In the genomic region with DNA sequence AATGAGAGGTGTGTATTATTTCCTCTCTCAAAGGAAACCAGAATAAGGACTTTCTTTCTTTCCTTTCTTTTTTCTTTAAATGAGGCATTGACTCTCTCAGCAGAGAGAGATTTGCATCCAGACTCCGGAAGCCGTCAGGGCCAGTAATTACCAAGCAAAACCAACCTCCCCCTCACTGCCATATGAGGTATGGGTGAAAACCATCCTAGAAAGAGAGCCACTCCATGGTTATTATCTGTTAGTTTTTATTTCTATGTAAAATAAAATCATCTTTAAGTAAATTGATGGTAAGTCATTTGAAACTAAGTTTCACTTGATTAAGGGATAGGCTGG, we compare ENCODE assay signal across 26 mouse cellular contexts. TPM values are rescaled to one million over a fixed set of nuclear protein-coding genes. Genes with fewer than 3 reads are reported as not detected.
DNase-seq lines count a peak whose midpoint lies in the region; ATAC-seq and TF ChIP-seq lines count a peak whose summit lies in the region.
"Had no signal": no experiment of that assay in that cellular context is flagged by ENCODE, and none has a peak within 500 bp of the region (broad histone marks: within the 10 kb centered on the region; RNA-seq: fewer than 3 reads in every experiment).

No protein-coding gene starts in this region.

- no peak for ATAC-seq in liver, embryonic 12.5 days
- ATAC-seq in liver, embryonic 11.5 days (replicated peaks; ENCODE audit: low FRiP score): no peak
- ATAC-seq in CD4-positive, CD25-positive, alpha-beta regulatory T cell, adult 4 months: peak; percentile 10
- ATAC-seq in activated CD4-positive, CD25-positive, alpha-beta regulatory T cell, adult 4 months: peak; percentile 6
- ATAC-seq in intestine, postnatal 0 days: no peak
- ATAC-seq: forebrain, embryonic 15.5 days; intestine, embryonic 15.5 days had no signal

- peaks cover 36% of the 10 kb centered on the region for H3K36me3 ChIP-seq in liver, embryonic 12.5 days
- no peaks in the 10 kb centered on the region for H3K36me3 ChIP-seq in liver, embryonic 11.5 days (ENCODE audit: control insufficient read depth, insufficient read depth, low read length)
- no peaks in the 10 kb centered on the region for H3K36me3 ChIP-seq in intestine, postnatal 0 days (ENCODE audit: control insufficient read depth, insufficient read depth)
- H3K36me3 ChIP-seq: embryonic facial prominence, embryonic 10.5 days; embryonic facial prominence, embryonic 13.5 days; forebrain, embryonic 12.5 days; forebrain, embryonic 15.5 days; hindbrain, embryonic 12.5 days; hindbrain, embryonic 15.5 days; intestine, embryonic 15.5 days had no signal

- H3K4me1 ChIP-seq in liver, embryonic 12.5 days: peaks cover 98% of the 10 kb centered on the region
- H3K4me1 ChIP-seq in liver, embryonic 11.5 days (replicated peaks; ENCODE audit: control insufficient read depth, insufficient read depth, low read length): peaks cover 63% of the 10 kb centered on the region
- H3K4me1 ChIP-seq in intestine, postnatal 0 days (replicated peaks; ENCODE audit: control insufficient read depth, insufficient read depth, low read length): no peaks in the 10 kb centered on the region
- H3K4me1 ChIP-seq: forebrain, embryonic 12.5 days; forebrain, embryonic 15.5 days; hindbrain, embryonic 12.5 days; hindbrain, embryonic 15.5 days; intestine, embryonic 15.5 days had no signal

- no peak overlapping the region for H3K9ac ChIP-seq in liver, embryonic 12.5 days
- no peak overlapping the region for H3K9ac ChIP-seq in liver, embryonic 11.5 days (ENCODE audit: low read depth, low read length)
- H3K9ac ChIP-seq in intestine, postnatal 0 days (ENCODE audit: low read depth, low read length): no peak overlapping the region
- H3K9ac ChIP-seq: embryonic facial prominence, embryonic 13.5 days; forebrain, embryonic 12.5 days; forebrain, embryonic 15.5 days; hindbrain, embryonic 12.5 days; hindbrain, embryonic 15.5 days; intestine, embryonic 15.5 days had no signal

- intact Hi-C loops in gastrocnemius, adult 2 months (cut with DNase I): no loop called here

- H3K9me3 ChIP-seq in liver, embryonic 12.5 days (replicated peaks): no peaks in the 10 kb centered on the region
- no peaks in the 10 kb centered on the region for H3K9me3 ChIP-seq in liver, embryonic 11.5 days (ENCODE audit: control insufficient read depth, low read length)
- no peaks in the 10 kb centered on the region for H3K9me3 ChIP-seq in intestine, postnatal 0 days (ENCODE audit: control insufficient read depth)
- H3K9me3 ChIP-seq: embryonic facial prominence, embryonic 10.5 days; embryonic facial prominence, embryonic 13.5 days; forebrain, embryonic 12.5 days; forebrain, embryonic 15.5 days; G1E; hindbrain, embryonic 12.5 days; hindbrain, embryonic 15.5 days; intestine, embryonic 15.5 days had no signal

- no peaks in the 10 kb centered on the region for H3K27me3 ChIP-seq in liver, embryonic 12.5 days (replicated peaks)
- no peaks in the 10 kb centered on the region for H3K27me3 ChIP-seq in liver, embryonic 11.5 days (replicated peaks; ENCODE audit: control insufficient read depth, insufficient read depth, low read length)
- no peaks in the 10 kb centered on the region for H3K27me3 ChIP-seq in intestine, postnatal 0 days (replicated peaks; ENCODE audit: control insufficient read depth, insufficient read depth, low read length)
- H3K27me3 ChIP-seq: embryonic facial prominence, embryonic 13.5 days; forebrain, embryonic 15.5 days; hindbrain, embryonic 12.5 days; hindbrain, embryonic 15.5 days; intestine, embryonic 15.5 days had no signal

- no peak overlapping the region for H3K4me2 ChIP-seq in liver, embryonic 12.5 days
- no peak overlapping the region for H3K4me2 ChIP-seq in liver, embryonic 11.5 days
- H3K4me2 ChIP-seq in intestine, postnatal 0 days (replicated peaks; ENCODE audit: low read depth): no peak overlapping the region
- H3K4me2 ChIP-seq: embryonic facial prominence, embryonic 13.5 days; forebrain, embryonic 12.5 days; forebrain, embryonic 15.5 days; heart, embryonic 11.5 days; hindbrain, embryonic 12.5 days; hindbrain, embryonic 15.5 days; intestine, embryonic 15.5 days had no signal

- peak overlapping the region; percentile 45; the same call in 1 of the 2 replicates for H3K27ac ChIP-seq in liver, embryonic 12.5 days
- no peak overlapping the region for H3K27ac ChIP-seq in liver, embryonic 11.5 days (ENCODE audit: low read depth, low read length)
- H3K27ac ChIP-seq in intestine, postnatal 0 days (ENCODE audit: low read depth, low read length): no peak overlapping the region
- H3K27ac ChIP-seq in gastrocnemius, adult 2 months: no peak overlapping the region
- H3K27ac ChIP-seq: embryonic facial prominence, embryonic 10.5 days; embryonic facial prominence, embryonic 13.5 days; forebrain, embryonic 12.5 days; forebrain, embryonic 15.5 days; heart, adult 2 months; hindbrain, embryonic 12.5 days; hindbrain, embryonic 15.5 days; intestine, embryonic 15.5 days had no signal

- DNase-seq in liver, embryonic 11.5 days (ENCODE audit: low spot score): no peak
- DNase-seq in gastrocnemius, adult 2 months: no peak
- DNase-seq: adrenal gland, adult 8-10 months; adrenal gland, postnatal 25 days; cerebellum, adult 2 months; cerebellum, postnatal 10 days; cerebellum, postnatal 36 days; embryo, embryonic 11 days; gastrocnemius, postnatal 10 days; gastrocnemius, postnatal 36 days; heart, adult 2 months; kidney, adult 18-20 months had no signal

- no peak for TF ChIP-seq CTCF in intestine, postnatal 0 days (IDR thresholded peaks at IDR 0.05; ENCODE audit: low read depth)
- TF ChIP-seq CTCF in gastrocnemius, adult 2 months (IDR thresholded peaks at IDR 0.05): no peak

- 80% methylated on average over 2 of the region's 2 CpGs for WGBS in liver, embryonic 12.5 days (ENCODE audit: insufficient replicate concordance)
- WGBS in liver, embryonic 11.5 days: 83% methylated on average over 2 of the region's 2 CpGs
- WGBS in intestine, postnatal 0 days: 93% methylated on average over 2 of the region's 2 CpGs

- H3K4me3 ChIP-seq in liver, embryonic 12.5 days: no peak overlapping the region
- no peak overlapping the region for H3K4me3 ChIP-seq in liver, embryonic 11.5 days (ENCODE audit: low read depth, low read length)
- no peak overlapping the region for H3K4me3 ChIP-seq in intestine, postnatal 0 days (ENCODE audit: low read depth, low read length)
- H3K4me3 ChIP-seq in gastrocnemius, adult 2 months: no peak overlapping the region
- H3K4me3 ChIP-seq: embryonic facial prominence, embryonic 10.5 days; embryonic facial prominence, embryonic 13.5 days; erythroblast, embryonic 14.5 days; forebrain, embryonic 12.5 days; forebrain, embryonic 15.5 days; heart, adult 2 months; hindbrain, embryonic 12.5 days; hindbrain, embryonic 15.5 days; intestine, embryonic 15.5 days had no signal

RNA-seq across cellular contexts. Expression of gene Runx1, which starts 10.8 kb away (rescaled TPM):
- polyA plus RNA-seq in liver, embryonic 12.5 days (2016; fragmentation: Nextera tagmentation; extraction: Ambion mirVana): 11.7 and 13.5 TPM in 2 replicates
- 18.7 and 23.4 TPM in 2 replicates for polyA plus RNA-seq in liver, embryonic 11.5 days (2014; fragmentation: Nextera tagmentation; extraction: Ambion mirVana)
- 10 to 100 TPM; 40.2 to 41.6 TPM for polyA plus RNA-seq in CD4-positive, CD25-positive, alpha-beta regulatory T cell, adult 4 months (2017; shearing (Covaris generic))
- 10 to 100 TPM; 30.7 to 37.2 TPM for polyA plus RNA-seq in activated CD4-positive, CD25-positive, alpha-beta regulatory T cell, adult 4 months (2017; shearing (Covaris generic))
- polyA plus RNA-seq in intestine, postnatal 0 days (2015; fragmentation: Nextera tagmentation; extraction: Ambion mirVana): 1.7 TPM in 2 replicates
- 1 to 10 TPM; 2.2 to 4.0 TPM for total RNA-seq in gastrocnemius, adult 2 months (2021)

Comparison
In these comparisons a context has a peak if more than half of its experiments do, and no peak if none do; other contexts are left out.
1. ATAC-seq: peak in CD4-positive, CD25-positive, alpha-beta regulatory T cell, adult 4 months (single experiment) and activated CD4-positive, CD25-positive, alpha-beta regulatory T cell, adult 4 months (single experiment); none in liver, embryonic 12.5 days (single experiment), liver, embryonic 11.5 days (single experiment) and intestine, postnatal 0 days (single experiment).